Mouse (Mus musculus) MEL (cell line): Measurements from ENCODE around the gene Pdlim4. TPM values are rescaled to one million over a fixed set of nuclear protein-coding genes. Genes with fewer than 3 reads are reported as not detected.

Experiments
- DNase-seq: peaks from one replicate; pipeline ENCODE4 v3.0.0; 2011; ENCODE audit warnings: low read depth, low spot score
- H3K27ac ChIP-seq: 2 replicates; pipeline ENCODE4 v1.5.1; 2012; ENCODE audit warnings: low read depth, mild to moderate bottlenecking, control low read depth, low read length, moderate library complexity; ENCODE audit not compliant: control insufficient read depth
- H3K27me3 ChIP-seq, 2 experiments: fragments of 150-350 bp in 1 of 2; sonication (generic) in 1 of 2; 2 replicates each; pipeline ENCODE4 v1.6.1; 2012; ENCODE audit warnings: low read length in 2 of 2, mild to moderate bottlenecking in 2 of 2, improper control_type of control experiment in 1 of 2, moderate library complexity in 1 of 2; ENCODE audit not compliant: insufficient read depth in 2 of 2, control insufficient read depth in 1 of 2
- H3K36me3 ChIP-seq, 2 experiments: 2 replicates each; pipeline ENCODE4 v1.6.1; 2012 to 2014; ENCODE audit warnings: low read length in 2 of 2, improper control_type of control experiment in 1 of 2, inconsistent platforms in 1 of 2, mild to moderate bottlenecking in 1 of 2; ENCODE audit not compliant: insufficient read depth in 2 of 2, control insufficient read depth in 1 of 2
- H3K4me1 ChIP-seq, 2 experiments: fragments of 150-350 bp in 1 of 2; sonication (generic) in 1 of 2; 2 replicates each; pipeline ENCODE4 v1.6.1; 2012; ENCODE audit warnings: low read length in 2 of 2, improper control_type of control experiment in 1 of 2, mild to moderate bottlenecking in 1 of 2; ENCODE audit not compliant: insufficient read depth in 2 of 2, control insufficient read depth in 1 of 2
- H3K4me3 ChIP-seq, 2 experiments: fragments of 150-350 bp in 1 of 2; sonication (generic) in 1 of 2; 2 replicates each; pipeline ENCODE4 v1.5.1; 2012; ENCODE audit warnings: low read depth in 2 of 2, low read length in 2 of 2, mild to moderate bottlenecking in 2 of 2, moderate library complexity in 2 of 2, control low read depth in 1 of 2, improper control_type of control experiment in 1 of 2; ENCODE audit not compliant: control insufficient read depth in 1 of 2, insufficient read depth in 1 of 2
- H3K79me2 ChIP-seq: 2 replicates; pipeline ENCODE4 v1.6.1; 2012; ENCODE audit warnings: mild to moderate bottlenecking, low read length, moderate library complexity; ENCODE audit not compliant: control insufficient read depth, poor library complexity, insufficient read depth
- H3K9ac ChIP-seq: 2 replicates; pipeline ENCODE4 v1.6.1; 2012; ENCODE audit warnings: low read depth, mild to moderate bottlenecking, control low read depth, low read length, moderate library complexity; ENCODE audit not compliant: control insufficient read depth, poor library complexity, severe bottlenecking
- H3K9me3 ChIP-seq: fragments of 150-350 bp; sonication (generic); replicated peaks from 2 replicates; pipeline ENCODE4 v1.6.1; 2012; ENCODE audit warnings: mild to moderate bottlenecking, low read length, improper control_type of control experiment, moderate library complexity; ENCODE audit not compliant: insufficient read depth
- BHLHE40 ChIP-seq: IDR thresholded peaks from 2 replicates; pipeline ENCODE4 v1.6.1; 2012; ENCODE audit warnings: low read depth, mild to moderate bottlenecking, inconsistent platforms, low read length, improper control_type of control experiment, borderline replicate concordance
- CHD2 ChIP-seq: IDR thresholded peaks from 2 replicates; pipeline ENCODE4 v1.6.1; 2011; ENCODE audit warnings: low read length, improper control_type of control experiment
- CTCF ChIP-seq, 3 experiments: IDR thresholded peaks in 2 of 3; conservative IDR thresholded peaks in 1 of 3; 2 replicates each; pipeline ENCODE4 v1.5.1; 2011 to 2012; ENCODE audit warnings: low read length in 3 of 3, low read depth in 2 of 3, mild to moderate bottlenecking in 2 of 3, improper control_type of control experiment in 1 of 3, inconsistent platforms in 1 of 3, mixed read lengths in 1 of 3, moderate library complexity in 1 of 3; ENCODE audit not compliant: control insufficient read depth in 1 of 3, insufficient read depth in 1 of 3, poor library complexity in 1 of 3, severe bottlenecking in 1 of 3
- EP300 ChIP-seq, 2 experiments: IDR thresholded peaks; 2 replicates each; pipeline ENCODE4 v1.6.1; 2011; ENCODE audit warnings: improper control_type of control experiment in 2 of 2, low read length in 2 of 2, low read depth in 1 of 2, mild to moderate bottlenecking in 1 of 2
- ETS1 ChIP-seq: IDR thresholded peaks from 2 replicates; pipeline ENCODE4 v1.6.1; 2012; ENCODE audit warnings: low read depth, mild to moderate bottlenecking, inconsistent platforms, low read length, improper control_type of control experiment, moderate library complexity
- GATA1 ChIP-seq: IDR thresholded peaks from 2 replicates; pipeline ENCODE4 v1.6.1; 2011; ENCODE audit warnings: low read depth, low read length, improper control_type of control experiment
- KAT2A ChIP-seq: conservative IDR thresholded peaks from 2 replicates; pipeline ENCODE4 v1.6.1; 2012; ENCODE audit warnings: low read depth, low read length, improper control_type of control experiment, inconsistent platforms
- MAX ChIP-seq: IDR thresholded peaks from 2 replicates; pipeline ENCODE4 v1.6.1; 2011; ENCODE audit warnings: low read length, improper control_type of control experiment
- MAZ ChIP-seq: IDR thresholded peaks from 2 replicates; pipeline ENCODE4 v1.6.1; 2012; ENCODE audit warnings: low read depth, mild to moderate bottlenecking, inconsistent platforms, low read length, improper control_type of control experiment
- MXI1 ChIP-seq: IDR thresholded peaks from 2 replicates; pipeline ENCODE4 v1.6.1; 2011; ENCODE audit warnings: mild to moderate bottlenecking, low read depth, low read length, improper control_type of control experiment
- MYC ChIP-seq: IDR thresholded peaks from 2 replicates; pipeline ENCODE4 v1.6.1; 2011; ENCODE audit warnings: low read depth, mild to moderate bottlenecking, low read length, improper control_type of control experiment, moderate library complexity
- NELFE ChIP-seq: IDR thresholded peaks from 2 replicates; pipeline ENCODE4 v1.6.1; 2011; ENCODE audit warnings: low read depth, low read length, improper control_type of control experiment
- POLR2AphosphoS5 ChIP-seq: IDR thresholded peaks from 2 replicates; pipeline ENCODE4 v1.6.1; 2012; ENCODE audit warnings: low read depth, borderline replicate concordance, mild to moderate bottlenecking, inconsistent platforms, low read length, moderate library complexity, mixed read lengths
- RCOR1 ChIP-seq: IDR thresholded peaks from 2 replicates; pipeline ENCODE4 v1.6.1; 2012; ENCODE audit warnings: low read depth, mild to moderate bottlenecking, inconsistent platforms, low read length, improper control_type of control experiment
- TAL1 ChIP-seq: IDR thresholded peaks from 2 replicates; pipeline ENCODE4 v1.6.1; 2012; ENCODE audit warnings: mild to moderate bottlenecking, inconsistent platforms, low read length, moderate library complexity, mixed read lengths
- TCF12 ChIP-seq: IDR thresholded peaks from 2 replicates; pipeline ENCODE4 v1.6.1; 2014; ENCODE audit warnings: low read depth, mild to moderate bottlenecking, inconsistent platforms, low read length, improper control_type of control experiment, moderate library complexity
- USF1 ChIP-seq: IDR thresholded peaks from 2 replicates; pipeline ENCODE4 v1.6.1; 2014; ENCODE audit warnings: low read depth, mild to moderate bottlenecking, inconsistent platforms, low read length, improper control_type of control experiment, moderate library complexity
- polyA plus RNA-seq, 2 experiments: library from polyadenylated mRNA; stranded (reverse) in 1 of 2; unstranded in 1 of 2; fragments of >175 nt in 1 of 2; fragments of >200 nt in 1 of 2; gene quantifications; 2 replicates each; pipeline versions ENCODE4 v1.2.1 to v1.2.4; 2012; ENCODE audit warnings: low replicate concordance in 2 of 2, low read depth in 1 of 2; ENCODE audit not compliant: insufficient read length in 2 of 2, insufficient read depth in 1 of 2, missing spikeins in 1 of 2
- total RNA-seq: library from RNA; depleted of rRNA; stranded (reverse); fragments of 300-350 nt; gene quantifications from 2 replicates; pipeline ENCODE4 v1.2.3, GENCODE M21; 2012

Pdlim4 gene
- total and polyA plus RNA-seq, 3 experiments = 0.70 TPM; not detected in 2

- Histone ChIP-seq H3K9me3 (no peaks in the 10 kb centered on the region), H3K79me2 (no peaks in the 10 kb centered on the region), H3K9ac (no peak overlapping the region), H3K27ac (no peak overlapping the region), H3K4me1 (peaks cover 9 to 16% of the 10 kb centered on the region in 2 experiments), H3K4me3 (no peak overlapping the region), H3K27me3 (no peaks in the 10 kb centered on the region; a peak in 1 of 4 replicates), H3K36me3 (peaks cover 0 to 10% of the 10 kb centered on the region in 2 experiments; a peak in 2 of 4 replicates)
- TF ChIP-seq RCOR1 = no peak
- no peak for TF ChIP-seq POLR2AphosphoS5
- no peak for TF ChIP-seq GATA1
- no peak for TF ChIP-seq TAL1
- TF ChIP-seq USF1 = no peak
- no peak for TF ChIP-seq MAZ
- TF ChIP-seq ETS1 = no peak
- no peak for DNase-seq
Observed at GRCm38 (mm10) chr11:54084976-54085375, 16.2 kb upstream of the Pdlim4 start.

- no peaks in the 10 kb centered on the region for H3K9me3 ChIP-seq
- H3K27me3 ChIP-seq = peaks cover 4 to 5% of the 10 kb centered on the region in 2 experiments
- peak; percentile 33; the same call in 1 of the 2 replicates for TF ChIP-seq TAL1
- no peak for TF ChIP-seq KAT2A
- TF ChIP-seq TCF12 = peak; percentile 87
- no peak for TF ChIP-seq CHD2
- TF ChIP-seq MXI1 = peak; percentile 45; the same call in 1 of the 2 replicates
- peak; percentile 33; the same call in 1 of the 2 replicates for TF ChIP-seq MYC
- peak; percentile 53; the same call in 1 of the 2 replicates for TF ChIP-seq ETS1
- TF ChIP-seq BHLHE40 = peak; percentile 98
- peak; percentile 62; the same call in 1 of the 2 replicates for TF ChIP-seq MAX
- TF ChIP-seq GATA1 = peak; percentile 77
- TF ChIP-seq EP300 (IDR thresholded peaks at IDR 0.05; ENCODE audit: low read depth in 1 of 2, low read length in 2 of 2) = peak; percentile 59 to 64
- no peak for TF ChIP-seq NELFE
- TF ChIP-seq CTCF (IDR thresholded peaks at IDR 0.05 in 2 of 3, conservative IDR thresholded peaks at IDR 0.05 in 1 of 3; ENCODE audit: control insufficient read depth in 1 of 3, insufficient read depth in 1 of 3, low read depth in 2 of 3, low read length in 3 of 3, poor library complexity in 1 of 3, severe bottlenecking in 1 of 3) = no peak
- peak; percentile 42; the same call in 1 of the 2 replicates for TF ChIP-seq RCOR1
- DNase-seq = peak; percentile 42
- no peak overlapping the region for H3K4me3 ChIP-seq
- no peaks in the 10 kb centered on the region for H3K79me2 ChIP-seq
- H3K27ac ChIP-seq = no peak overlapping the region
- no peak overlapping the region for H3K9ac ChIP-seq
- H3K4me1 ChIP-seq = peaks cover 9 to 11% of the 10 kb centered on the region in 2 experiments
- peaks cover 0 to 6% of the 10 kb centered on the region in 2 experiments; a peak in 2 of 4 replicates for H3K36me3 ChIP-seq
Observed at GRCm38 (mm10) chr11:54082725-54083124, 13.9 kb upstream of the Pdlim4 start.
